18 mouse cellular contexts compared by ENCODE assay signal in genomic region chr2:159278896-159279295, GRCm38 (mm10).
"Had no signal": no experiment of that assay in that cellular context is flagged by ENCODE, and none has a peak within 500 bp of the region (broad histone marks: within the 10 kb centered on the region; RNA-seq: fewer than 3 reads in every experiment).

No protein-coding gene starts in this region.

- ATAC-seq: liver, postnatal 0 days; lung, postnatal 0 days; midbrain, embryonic 13.5 days; midbrain, embryonic 15.5 days had no signal

- H3K36me3 ChIP-seq: liver, embryonic 13.5 days; liver, embryonic 15.5 days; lung, embryonic 15.5 days; midbrain, embryonic 13.5 days; midbrain, embryonic 15.5 days; neural tube, embryonic 12.5 days; stomach, embryonic 15.5 days had no signal

- H3K9ac ChIP-seq: liver, embryonic 13.5 days; liver, embryonic 15.5 days; liver, postnatal 0 days; lung, embryonic 15.5 days; midbrain, embryonic 13.5 days; midbrain, embryonic 15.5 days; neural tube, embryonic 12.5 days; stomach, embryonic 15.5 days had no signal

- H3K27ac ChIP-seq: liver, embryonic 13.5 days; liver, embryonic 15.5 days; lung, embryonic 15.5 days; macrophage; midbrain, embryonic 13.5 days; midbrain, embryonic 15.5 days; neural tube, embryonic 12.5 days; stomach, embryonic 15.5 days; stomach, postnatal 0 days had no signal

- H3K4me3 ChIP-seq: liver, embryonic 13.5 days; liver, embryonic 15.5 days; lung, embryonic 15.5 days; megakaryocyte, embryonic 14.5 days; midbrain, embryonic 13.5 days; midbrain, embryonic 15.5 days; neural tube, embryonic 12.5 days; stomach, embryonic 15.5 days had no signal

- H3K4me1 ChIP-seq: liver, embryonic 13.5 days; liver, embryonic 15.5 days; lung, embryonic 15.5 days; megakaryocyte, embryonic 14.5 days; midbrain, embryonic 15.5 days; neural tube, embryonic 12.5 days; stomach, embryonic 15.5 days had no signal

- H3K27me3 ChIP-seq: liver, embryonic 13.5 days; liver, embryonic 15.5 days; lung, embryonic 15.5 days; megakaryocyte, embryonic 14.5 days; midbrain, embryonic 13.5 days; midbrain, embryonic 15.5 days; neural tube, embryonic 12.5 days; stomach, embryonic 15.5 days had no signal

- H3K9me3 ChIP-seq: liver, embryonic 13.5 days; liver, embryonic 15.5 days; lung, embryonic 15.5 days; midbrain, embryonic 13.5 days; midbrain, embryonic 15.5 days; neural tube, embryonic 12.5 days; stomach, embryonic 15.5 days had no signal

- H3K4me2 ChIP-seq: liver, embryonic 13.5 days; liver, embryonic 15.5 days; lung, embryonic 15.5 days; midbrain, embryonic 11.5 days; midbrain, embryonic 13.5 days; midbrain, embryonic 15.5 days; neural tube, embryonic 12.5 days; stomach, embryonic 15.5 days had no signal

- DNase-seq: liver, embryonic 13.5 days; liver, postnatal 0 days; lung, postnatal 36 days; right cerebral cortex, postnatal 14 days; thymus, adult 2 months; thymus, postnatal 25 days; thymus, postnatal 4 days had no signal
